Mouse (Mus musculus) kidney, postnatal 4 days (tissue): ENCODE data around the gene Ltbp4.

Experiments
- DNase-seq, 2 experiments: peaks; one replicate each; pipeline ENCODE4 v3.0.0; 2021; ENCODE audit warnings: mixed read lengths in 2 of 2

Gene Ltbp4

DNA sequence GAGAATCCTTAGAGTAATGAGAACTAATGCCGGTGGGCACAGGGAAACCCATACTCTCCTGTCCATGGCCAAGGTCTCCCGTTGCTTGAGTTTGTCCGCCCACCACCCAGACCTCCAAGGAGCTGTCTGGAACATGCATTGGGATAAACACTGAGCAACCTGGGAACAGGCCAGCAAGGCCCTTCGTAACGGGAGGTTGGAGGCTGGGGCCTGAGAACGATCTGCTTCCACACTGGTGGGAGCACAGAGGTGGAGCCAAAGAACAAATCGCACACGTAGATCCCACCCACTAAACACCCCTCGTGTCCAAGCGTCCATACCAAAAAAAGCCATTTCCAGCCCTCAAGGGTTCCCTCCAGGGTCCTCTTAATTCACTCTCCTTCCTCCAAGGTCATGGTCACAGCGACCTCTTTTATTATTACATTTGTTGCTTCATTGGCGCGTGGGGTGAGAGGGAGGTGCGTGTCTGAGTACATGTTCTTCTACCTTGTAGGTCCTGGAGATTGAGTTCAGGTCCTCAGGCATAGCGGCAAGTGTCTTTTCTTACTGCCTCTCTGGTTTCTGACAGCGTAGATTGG lies 39.4 kb downstream of the Ltbp4 start:
- DNase-seq: no peak

DNA sequence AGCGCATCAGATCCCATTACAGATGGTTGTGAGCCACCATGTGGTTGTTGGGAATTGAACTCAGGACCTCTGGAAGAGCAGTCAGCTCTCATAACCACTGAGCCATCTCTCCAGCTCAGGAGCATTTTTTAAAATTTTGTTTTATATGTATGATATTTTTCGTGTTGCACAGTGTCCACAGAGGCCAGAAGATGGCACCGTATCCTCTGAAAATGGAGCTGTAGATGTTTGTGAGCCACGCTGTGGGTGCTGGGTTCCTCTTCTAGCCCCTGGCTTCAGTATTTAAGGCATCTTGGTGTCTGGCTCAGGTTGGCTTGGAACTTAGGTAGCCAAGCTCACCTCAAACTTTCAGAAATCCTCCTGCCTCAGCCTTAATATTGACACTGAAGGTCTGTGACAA lies 41.0 kb downstream of the Ltbp4 start:
- DNase-seq: no peak

DNA sequence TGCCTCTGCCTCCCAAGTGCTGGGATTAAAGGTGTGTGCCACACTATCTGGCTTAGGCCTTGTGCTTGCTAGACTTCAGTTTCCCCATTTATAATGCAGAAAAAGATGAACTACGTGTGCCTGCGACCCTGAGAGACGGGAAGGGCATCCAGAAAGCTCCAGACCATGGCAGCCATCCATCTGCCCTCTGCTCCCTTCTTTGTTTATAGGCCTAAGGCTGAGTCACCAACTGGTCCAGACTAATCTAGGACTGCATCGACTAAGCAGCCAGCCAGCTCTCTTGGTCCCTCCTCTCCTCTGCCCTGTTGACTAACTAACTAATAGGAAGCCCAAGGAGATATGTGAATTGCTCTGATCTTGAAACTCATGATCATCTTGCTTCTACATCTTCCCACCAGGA lies 41.5 kb downstream of the Ltbp4 start:
- DNase-seq: no peak

DNA sequence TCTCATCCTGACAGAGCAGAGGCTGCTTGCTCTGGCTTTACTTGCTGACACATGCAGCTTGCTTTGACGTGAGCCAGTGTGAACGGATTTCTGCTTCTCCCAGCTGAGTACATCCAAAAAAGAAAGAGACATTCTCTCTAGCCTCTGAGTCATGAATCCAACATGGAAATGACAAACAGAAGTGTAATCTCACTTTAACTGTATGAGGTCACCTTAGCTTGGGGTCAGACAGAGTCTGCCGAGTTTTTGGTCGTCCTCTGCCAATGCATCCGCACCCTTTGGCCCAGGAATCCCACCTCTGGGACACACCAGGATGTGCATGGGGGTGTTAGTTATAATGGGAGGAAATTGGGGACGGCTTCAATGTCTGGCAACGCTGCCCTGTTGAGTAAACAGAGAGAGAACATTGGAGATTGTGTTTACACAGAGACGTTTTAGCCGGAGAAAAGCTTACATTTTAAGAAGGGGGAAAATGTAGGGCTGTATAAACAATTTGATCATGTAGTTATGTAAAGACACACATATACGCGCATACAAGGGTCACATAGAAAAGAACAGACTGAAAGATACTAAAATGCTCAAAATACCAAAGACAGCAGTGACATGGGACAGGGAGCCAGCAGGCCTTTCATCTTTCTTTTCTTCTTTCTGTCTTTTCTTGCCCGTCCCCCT lies 45.6 kb downstream of the Ltbp4 start:
- peak in 1 of 2 experiments; percentile 45 for DNase-seq

DNA sequence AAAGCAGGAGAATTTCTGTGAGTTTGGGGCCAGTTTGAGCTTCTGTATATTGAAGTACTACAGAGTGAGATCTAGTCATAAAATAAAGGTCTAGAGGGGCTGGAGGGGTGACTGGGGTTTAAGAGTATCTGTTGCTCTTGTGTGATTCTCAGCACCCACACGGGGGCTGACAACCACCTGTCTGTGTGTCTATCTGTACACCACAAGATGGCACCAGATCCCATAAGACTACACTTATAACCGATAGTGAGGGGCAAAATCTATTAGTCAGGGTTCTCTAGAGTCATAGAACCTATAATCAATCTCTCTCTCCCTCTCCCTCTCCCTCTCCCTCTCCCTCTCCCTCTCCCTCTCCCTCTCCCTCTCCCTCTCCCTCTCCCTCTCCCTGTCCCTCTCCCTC lies 46.9 kb downstream of the Ltbp4 start:
- DNase-seq: no peak

DNA sequence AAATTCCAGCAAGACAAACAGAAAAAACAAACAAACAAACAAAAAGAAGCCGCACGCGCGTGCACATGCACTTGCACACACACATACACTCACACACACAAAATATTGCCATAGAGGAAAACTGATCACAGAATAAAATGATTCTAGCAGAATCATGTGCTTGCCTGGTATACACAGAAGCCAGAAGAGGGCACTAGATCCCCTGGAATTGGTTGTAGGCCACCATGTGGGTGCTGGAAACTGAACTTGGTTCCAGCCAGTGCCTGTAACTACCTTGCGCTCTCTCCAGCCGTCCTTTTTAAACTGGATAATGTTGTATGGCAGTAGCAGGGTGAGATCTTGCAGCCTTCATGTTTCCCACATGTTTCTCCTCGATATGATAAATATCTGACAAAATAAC lies 48.8 kb downstream of the Ltbp4 start:
- DNase-seq: no peak

DNA sequence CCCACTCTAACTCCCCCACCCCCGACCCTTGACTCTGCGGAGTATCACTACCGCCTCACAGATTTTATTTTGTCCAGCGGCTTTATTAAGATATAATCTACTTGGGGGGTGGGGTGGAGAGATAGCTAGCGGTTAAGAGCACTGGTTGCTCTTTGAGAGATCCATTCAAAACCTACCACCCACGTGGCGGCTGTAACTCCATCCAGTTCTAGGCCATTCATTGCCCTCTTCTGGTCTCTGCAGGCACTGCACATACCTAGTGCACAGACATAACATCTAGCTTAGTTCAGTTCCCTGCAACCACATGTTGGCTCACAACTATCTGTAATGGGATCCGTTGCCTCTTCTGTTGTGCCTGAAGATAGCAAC lies 51.8 kb downstream of the Ltbp4 start:
- DNase-seq: peak; percentile 84 to 89

DNA sequence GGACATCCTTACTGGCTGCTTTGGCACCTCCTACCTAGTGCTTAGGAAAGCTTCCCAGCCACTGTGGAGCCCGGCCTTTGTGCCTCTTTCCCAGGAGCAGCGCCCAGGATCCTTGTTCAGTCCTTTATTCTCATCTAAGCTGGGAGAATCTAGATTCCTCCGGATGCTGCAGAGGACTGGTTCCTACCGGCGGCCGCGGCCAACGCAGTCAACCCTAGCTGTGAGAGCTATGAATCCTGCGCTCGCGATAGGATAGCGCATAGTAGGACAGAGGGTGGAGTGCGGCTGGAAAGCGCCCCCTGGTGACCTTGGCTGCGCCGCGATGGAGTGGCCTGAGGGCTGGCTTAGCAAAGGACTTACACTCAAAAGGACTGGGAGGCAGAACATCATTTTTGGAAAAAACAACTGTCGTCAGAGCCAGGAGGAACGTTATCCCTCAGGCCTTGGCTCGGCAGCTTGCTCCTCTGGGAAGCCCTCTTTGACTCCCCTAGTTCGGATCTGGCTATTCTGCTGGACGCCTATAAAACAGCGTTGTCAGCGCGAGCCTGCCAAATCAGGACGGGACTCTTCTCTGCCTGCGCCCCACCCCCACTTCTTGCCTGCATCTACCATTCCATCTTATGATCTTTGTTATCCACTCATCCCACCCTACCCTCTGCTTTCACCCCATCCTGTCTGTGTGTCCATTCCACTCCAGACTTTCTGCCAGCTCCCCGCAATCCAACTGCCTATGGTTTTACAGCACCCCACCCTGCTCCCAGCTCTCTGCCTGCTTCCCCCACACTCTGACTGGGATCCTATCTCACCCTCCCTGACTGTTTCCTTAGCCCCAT lies 52.4 kb downstream of the Ltbp4 start:
- DNase-seq: peak; percentile 65 to 74

DNA sequence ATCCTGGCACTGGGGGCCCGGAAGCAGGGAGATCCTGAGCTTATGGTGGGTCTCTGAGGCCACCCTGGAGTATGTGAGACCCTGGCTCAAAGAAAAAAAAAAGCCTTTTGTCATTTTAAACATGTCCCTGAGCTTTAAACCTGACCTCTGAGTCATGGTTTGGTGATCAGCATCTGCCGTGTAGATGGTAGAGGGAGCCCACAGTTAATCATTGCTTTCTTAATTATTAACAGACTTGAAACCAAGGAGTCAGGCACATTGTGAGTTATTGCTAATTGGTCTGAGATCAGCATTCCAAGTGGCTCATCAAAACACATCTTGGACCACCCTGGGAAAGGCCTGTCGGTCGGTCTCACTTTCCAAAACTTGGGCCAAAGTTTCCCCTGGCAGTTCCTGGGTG lies 55.3 kb downstream of the Ltbp4 start:
- DNase-seq: peak in 1 of 2 experiments; percentile 26

DNA sequence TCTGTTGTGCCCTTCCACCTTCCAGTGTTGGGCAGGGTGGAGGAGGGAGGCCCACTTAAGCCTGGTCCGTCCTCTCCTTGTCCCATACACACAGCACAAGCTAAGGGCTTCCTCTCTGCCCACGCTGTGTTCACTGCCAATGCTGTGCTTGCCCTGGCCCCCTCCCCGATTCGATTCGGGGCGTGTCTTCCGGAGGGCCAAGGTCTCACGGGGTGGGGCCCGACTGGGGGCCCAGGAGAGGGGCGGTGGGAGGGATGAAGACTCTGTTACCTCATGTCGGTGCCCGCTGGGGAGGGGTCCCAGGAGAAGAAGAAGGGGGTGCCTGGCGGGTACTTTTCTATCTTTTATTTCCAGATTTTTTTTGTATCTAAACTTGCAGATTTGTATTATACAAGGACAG lies 55.8 kb downstream of the Ltbp4 start:
- no peak for DNase-seq

DNA sequence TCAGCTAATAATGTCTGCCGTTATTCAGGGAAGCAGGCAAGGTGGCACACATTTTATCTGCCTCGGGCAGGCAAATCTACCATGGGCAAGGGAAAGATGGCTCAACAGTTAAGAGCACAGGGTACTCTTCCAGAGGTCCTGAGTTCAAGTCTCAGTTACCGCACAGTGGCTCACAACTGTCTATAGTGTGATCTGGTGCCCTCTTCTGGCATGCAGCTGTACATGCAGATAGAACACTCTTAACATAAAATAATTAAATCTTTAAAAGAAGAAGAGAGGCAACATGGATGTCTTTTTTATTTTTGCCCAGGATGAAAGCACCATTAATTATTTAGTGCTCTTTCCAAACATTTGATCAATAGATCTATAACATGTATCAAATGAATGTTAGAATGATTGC lies 60.3 kb downstream of the Ltbp4 start:
- no peak for DNase-seq

DNA sequence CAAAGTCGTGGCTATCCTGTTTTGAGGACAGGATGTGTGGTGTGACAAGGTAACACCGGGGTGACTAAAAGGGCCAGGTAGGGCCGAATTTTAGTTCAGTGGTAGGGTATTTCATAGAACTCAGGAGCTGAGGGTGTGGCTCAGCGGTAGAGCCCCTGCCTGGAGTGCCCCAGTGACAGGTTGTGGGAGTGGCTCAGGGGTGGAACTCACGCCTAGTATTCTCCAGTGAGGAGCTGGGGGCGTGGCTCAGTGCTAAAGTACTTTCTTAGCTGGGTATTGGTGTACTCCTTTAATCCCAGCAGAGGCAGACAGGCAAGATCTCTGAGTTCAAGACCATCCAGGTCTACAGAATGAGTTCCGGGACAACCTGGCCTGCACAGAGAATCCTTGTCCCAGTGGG lies 61.5 kb downstream of the Ltbp4 start:
- DNase-seq: peak in 1 of 2 experiments; percentile 21

DNA sequence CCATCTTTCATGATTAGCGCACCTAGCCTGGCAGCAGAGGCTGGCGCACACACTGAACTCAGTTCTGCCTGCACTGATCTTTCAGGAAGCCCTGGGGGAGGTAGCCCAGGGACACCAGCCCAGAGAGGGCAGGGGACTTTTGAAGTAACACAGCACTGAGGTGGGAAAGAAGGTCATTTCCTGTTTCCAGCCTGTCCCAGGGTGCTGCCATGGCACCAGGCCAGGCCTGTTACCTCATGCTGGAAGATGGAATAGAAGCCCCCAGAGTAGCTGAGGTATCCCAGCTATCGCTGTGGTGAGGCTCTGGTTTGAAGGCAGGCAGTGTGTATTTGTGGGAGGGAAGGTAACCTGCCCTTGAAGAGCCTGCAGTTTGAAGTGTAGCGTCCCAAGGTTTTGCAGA lies 62.6 kb downstream of the Ltbp4 start:
- peak in 1 of 2 experiments; percentile 13 for DNase-seq

DNA sequence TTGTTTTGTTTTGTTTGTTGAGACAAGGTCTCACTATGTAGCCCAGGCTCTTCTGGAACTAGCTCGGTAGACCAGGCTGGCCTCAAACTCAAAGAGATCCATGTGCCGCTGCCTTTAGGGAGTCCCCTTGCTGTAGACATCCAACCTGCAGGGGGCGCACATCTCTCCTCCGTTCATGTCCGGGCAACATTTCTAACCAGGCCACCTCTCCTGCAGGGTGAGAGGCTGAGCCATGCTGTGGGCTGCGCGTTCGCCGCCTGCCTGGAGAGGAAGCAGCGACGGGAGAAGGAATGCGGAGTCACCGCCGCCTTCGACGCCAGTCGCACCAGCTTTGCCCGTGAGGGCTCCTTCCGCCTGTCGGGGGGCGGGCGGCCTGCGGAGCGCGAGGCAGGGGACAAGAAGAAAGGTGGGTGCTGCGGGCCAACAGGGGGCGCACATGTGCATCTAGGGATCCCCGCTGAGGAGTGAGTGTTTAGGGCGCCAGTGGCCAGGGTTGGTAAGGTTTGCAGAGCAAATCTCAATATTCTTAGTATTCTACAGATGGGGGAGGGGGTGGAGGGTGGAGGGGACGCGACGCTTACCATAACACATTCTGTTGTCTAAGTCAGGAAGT lies 63.6 kb downstream of the Ltbp4 start:
- peak; percentile 65 to 71 for DNase-seq

DNA sequence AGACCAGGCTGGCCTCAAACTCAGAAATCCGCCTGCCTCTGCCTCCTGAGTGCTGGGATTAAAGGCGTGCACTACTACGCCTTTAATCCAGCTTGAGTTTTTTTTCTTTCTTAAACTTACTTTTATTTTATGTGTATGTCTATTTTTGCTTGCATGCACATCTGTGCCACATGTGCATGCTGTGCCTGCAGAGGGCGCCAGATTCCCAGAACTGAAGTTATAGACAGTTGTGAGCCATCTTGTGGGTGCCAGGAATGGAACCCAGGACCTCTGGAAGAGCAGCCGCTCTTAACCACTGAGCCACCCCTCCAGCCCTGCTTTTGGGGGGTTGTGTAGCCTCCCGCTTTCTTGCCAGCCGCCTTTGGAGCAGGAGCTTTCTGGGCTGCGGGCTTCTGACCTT lies 66.1 kb downstream of the Ltbp4 start:
- DNase-seq: no peak

DNA sequence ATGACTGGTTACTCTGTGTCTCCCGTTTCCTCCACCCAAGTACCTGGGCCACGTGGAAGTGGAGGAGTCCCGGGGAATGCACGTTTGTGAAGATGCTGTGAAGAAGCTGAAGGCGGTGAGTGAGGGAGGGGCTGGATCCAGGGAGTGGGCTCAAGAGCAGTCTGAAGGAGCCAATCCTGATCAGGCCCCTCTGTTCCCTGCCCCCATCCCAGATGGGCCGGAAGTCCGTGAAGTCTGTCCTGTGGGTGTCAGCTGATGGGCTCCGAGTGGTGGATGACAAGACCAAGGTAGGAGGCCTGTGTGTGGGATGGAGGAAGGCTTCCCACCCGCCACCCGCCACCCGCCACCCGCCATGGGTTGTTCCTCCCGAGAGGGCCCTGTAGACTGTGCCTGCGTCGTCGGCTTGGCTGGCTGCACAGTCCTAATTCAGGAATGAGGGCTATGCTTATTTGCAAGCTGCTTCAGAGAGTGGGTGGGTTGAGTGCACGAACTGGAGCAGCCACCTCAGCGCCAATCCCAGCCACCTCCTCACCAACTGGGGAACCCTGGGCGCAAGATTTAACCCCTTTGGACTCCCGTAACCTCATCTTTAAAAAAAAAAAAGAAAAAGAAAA lies 70.9 kb downstream of the Ltbp4 start:
- peak in 1 of 2 experiments; percentile 11 for DNase-seq

DNA sequence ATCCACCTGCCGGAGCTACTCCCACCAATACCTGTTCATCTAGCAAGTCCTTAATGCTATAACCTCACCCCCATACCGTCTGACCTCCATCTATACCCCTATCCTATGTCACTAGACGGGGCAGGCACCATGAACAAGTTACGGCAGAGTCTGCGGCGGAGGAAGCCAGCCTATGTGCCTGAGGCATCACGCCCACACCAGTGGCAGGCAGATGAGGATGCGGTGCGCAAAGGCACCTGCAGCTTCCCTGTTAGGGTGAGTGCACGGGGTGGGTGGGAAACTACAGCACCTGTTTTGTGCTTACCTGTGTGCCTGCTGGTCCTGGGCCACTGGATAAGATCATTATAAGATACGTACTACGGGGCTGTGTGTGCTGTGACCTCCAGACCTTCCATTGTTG lies 72.7 kb downstream of the Ltbp4 start:
- no peak for DNase-seq

DNA sequence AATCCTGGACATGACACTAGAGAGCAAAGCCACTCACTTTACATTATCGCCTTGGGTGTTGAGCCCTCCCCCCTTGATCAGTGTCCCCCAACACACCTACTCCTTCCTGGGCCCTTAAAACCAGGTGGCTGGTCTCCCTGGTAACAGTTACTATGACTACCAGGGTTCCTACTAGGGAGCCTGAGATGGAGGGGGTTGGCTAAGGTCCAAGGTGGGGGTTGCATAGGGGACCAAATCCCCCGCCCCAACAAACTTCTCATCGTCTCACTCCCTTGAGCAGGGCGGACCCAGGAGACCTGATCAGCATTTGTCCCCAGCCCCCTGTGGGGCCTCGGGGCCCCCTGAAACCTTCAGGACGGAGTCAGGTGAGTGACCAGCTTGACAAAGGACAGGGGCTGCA lies 75.6 kb downstream of the Ltbp4 start:
- DNase-seq: no peak

DNA sequence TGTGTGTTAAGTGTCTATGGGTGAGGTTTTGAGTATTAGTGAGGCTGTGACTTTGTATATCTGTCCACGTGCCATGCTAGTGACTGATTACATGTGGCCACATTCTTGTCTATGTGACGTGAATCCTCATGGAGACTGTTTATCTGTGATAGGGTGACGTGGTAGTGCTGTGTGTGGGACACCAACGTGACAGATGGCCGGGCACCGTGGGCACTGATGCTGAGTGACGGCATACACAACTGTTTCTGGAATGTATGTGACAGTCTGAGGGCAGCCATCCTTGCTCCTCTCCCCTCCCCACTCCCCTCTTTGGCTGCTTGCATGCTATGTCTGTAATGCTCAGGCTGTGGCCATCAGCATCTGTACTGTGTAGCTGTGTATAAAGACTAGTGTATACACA lies 76.6 kb downstream of the Ltbp4 start:
- no peak for DNase-seq

DNA sequence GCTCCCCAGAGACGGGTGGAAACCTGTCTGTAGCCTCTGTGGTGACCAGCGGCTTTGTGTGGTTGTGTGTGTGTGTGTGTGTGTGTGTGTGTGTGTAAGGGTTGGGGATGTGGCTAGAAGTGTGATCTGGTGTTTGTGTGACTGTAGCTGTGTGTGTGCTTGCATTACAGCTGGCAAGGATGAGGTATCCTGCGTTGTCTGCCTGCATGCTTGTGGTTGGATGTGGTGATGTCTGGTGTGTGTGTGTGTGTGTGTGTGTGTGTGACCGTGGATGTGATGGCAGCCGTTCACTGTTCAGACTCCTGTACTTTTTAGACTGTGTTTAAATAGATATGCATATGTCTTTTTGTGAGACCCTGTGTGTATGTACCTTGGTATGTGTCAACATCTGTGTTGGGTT lies 77.7 kb downstream of the Ltbp4 start:
- peak; percentile 17 to 25 for DNase-seq

DNA sequence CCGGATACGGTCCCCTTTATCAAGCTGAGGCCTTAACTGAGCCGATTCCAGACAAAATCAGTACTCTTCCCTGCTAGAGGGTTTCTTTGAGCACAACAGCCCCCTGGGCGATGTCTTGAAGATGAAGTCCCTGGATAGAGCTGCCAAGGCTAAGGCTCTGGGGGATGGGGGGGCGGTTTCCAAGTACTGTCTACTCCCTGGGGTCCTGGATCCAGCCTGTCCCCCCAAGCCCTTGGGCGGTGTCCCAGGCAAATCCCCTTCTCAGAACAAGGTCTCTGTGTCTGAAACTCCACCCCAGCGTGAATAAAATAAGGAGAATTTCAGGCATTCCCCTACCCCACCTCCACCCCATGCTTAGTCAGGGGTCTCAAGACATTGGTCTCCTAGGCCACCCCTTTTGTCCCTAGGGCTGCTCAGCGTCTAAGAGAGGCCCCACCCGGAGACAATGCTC lies 78.2 kb downstream of the Ltbp4 start:
- DNase-seq: peak; percentile 39 to 52

DNA sequence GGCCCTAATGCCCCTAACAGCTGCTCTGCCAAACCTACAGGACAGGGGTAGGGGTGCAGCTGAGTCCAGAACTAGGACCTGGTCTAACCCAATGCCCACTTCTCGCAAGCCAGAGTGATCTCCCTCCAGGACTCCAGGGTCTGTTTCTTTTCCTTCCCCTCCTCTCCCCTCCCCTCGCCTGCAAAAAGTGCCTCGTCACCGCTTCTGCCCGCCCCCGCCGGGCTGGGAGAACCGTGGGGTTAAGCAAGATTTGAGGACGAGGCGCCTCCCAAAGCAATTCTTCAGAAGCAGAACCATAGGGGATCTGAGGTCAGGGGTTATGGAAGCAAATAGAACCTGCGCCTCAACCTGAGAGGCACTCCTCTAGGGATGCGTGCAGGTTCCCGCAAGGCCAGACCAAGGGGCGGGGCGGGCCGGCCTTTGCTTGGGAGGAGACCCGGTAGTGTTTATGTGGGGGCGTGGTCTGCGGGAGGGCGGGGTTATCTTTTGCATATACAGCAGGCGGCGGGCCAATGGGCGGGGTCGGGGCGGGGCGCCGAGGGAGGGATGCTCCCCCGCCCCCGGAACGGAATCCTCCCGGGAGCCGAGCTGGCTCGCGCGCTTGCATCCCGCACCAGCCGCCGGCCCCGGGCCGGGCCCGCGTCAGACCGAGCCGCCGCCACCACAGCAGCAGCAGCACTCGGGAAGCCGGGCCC lies 79.1 kb downstream of the Ltbp4 start, which contains the start of gene Numbl:
Gene Numbl, plus strand, starts transcription at position 229 of the 695 bp plus-strand sequence.
- DNase-seq: peak; percentile 99
